Comparison of ENCODE assay signal across 11 mouse cellular contexts in the genomic region with DNA sequence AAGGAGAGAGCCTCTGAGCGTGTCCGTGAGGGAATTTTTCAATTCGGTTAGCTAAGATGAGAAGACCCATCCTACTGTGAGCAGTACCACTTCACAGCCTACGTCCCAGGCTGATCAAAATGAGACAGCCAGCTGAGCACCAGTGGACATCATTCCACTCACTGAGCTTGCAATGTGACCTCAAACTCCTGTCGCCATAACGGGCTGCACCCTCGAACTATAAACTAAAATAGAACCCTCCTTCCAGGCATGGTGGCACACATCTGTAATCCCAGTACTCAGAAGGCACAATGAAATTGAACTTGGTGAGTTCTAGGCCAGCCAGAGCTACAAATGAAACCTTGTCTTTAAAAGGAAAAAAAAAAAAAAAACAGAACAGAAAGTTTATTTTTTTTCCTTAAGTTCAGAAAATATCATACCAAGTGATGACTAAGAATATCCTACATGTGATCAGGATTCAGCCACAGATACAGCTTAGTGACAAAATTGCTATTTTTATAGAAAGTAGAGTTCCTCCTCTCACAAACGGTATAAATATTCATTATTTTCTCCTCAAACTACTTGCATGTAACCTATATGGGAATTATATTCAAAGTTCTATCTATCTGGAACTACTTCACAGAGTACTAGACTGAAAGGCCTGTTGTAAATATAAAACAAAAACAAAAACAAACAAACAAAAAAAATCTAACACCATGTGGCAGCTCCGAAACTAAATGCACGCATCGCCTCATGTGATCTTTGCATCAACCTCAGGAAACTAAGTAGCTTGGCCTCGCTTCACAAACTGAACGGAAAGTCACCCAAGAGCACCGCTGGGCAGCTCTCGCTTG. TPM values are rescaled to one million over a fixed set of nuclear protein-coding genes. Genes with fewer than 3 reads are reported as not detected.
A peak's percentile ranks its signal among the peaks of the same experiment; 100 is the strongest.
DNase-seq lines count a peak whose midpoint lies in the region; ATAC-seq and TF ChIP-seq lines count a peak whose summit lies in the region.
"Had no signal": no experiment of that assay in that cellular context is flagged by ENCODE, and none has a peak within 500 bp of the region (broad histone marks: within the 10 kb centered on the region; RNA-seq: fewer than 3 reads in every experiment).

No protein-coding gene starts in this region.

- 86% methylated on average over 15 of the region's 15 CpGs for WGBS in thymus, adult 2 months

- ATAC-seq in CD4-positive, CD25-positive, alpha-beta regulatory T cell, adult 4 months: no peak

- H3K4me3 ChIP-seq in gastrocnemius, adult 2 months: peak overlapping the region; percentile 28
- H3K4me3 ChIP-seq in thymus, adult 2 months (ENCODE audit: control insufficient read depth, insufficient read depth, low read length): no peak overlapping the region
- H3K4me3 ChIP-seq: hindbrain, embryonic 10.5 days; liver, embryonic 13.5 days; midbrain, embryonic 10.5 days had no signal

- H3K36me3 ChIP-seq in thymus, adult 2 months (ENCODE audit: control insufficient read depth, insufficient read depth, low read length): no peaks in the 10 kb centered on the region
- H3K36me3 ChIP-seq: hindbrain, embryonic 10.5 days; liver, embryonic 13.5 days; midbrain, embryonic 10.5 days had no signal

- H3K4me1 ChIP-seq in thymus, adult 2 months (replicated peaks; ENCODE audit: control insufficient read depth, insufficient read depth, low read length): peaks cover 33% of the 10 kb centered on the region
- H3K4me1 ChIP-seq: midbrain, embryonic 10.5 days had no signal

- no peak for TF ChIP-seq CTCF in gastrocnemius, adult 2 months (IDR thresholded peaks at IDR 0.05)
- TF ChIP-seq CTCF in thymus, adult 2 months (IDR thresholded peaks at IDR 0.05; ENCODE audit: borderline replicate concordance, control insufficient read depth, extremely low read depth, insufficient read depth, low read length, poor library complexity): no peak

- no peaks in the 10 kb centered on the region for H3K27me3 ChIP-seq in thymus, adult 2 months (ENCODE audit: control insufficient read depth, insufficient read depth, low read length)
- H3K27me3 ChIP-seq: liver, embryonic 13.5 days had no signal

- intact Hi-C loops in gastrocnemius, adult 2 months (cut with DNase I): no loop called here
- intact Hi-C loops in gastrocnemius, postnatal 36 days (cut with DNase I): no loop called here

- TF ChIP-seq POLR2A in thymus, adult 2 months (IDR thresholded peaks at IDR 0.05; ENCODE audit: control insufficient read depth, extremely low read depth, insufficient read depth, low read length, poor library complexity): no peak

- no peak for DNase-seq in gastrocnemius, adult 2 months
- no peak for DNase-seq in gastrocnemius, postnatal 36 days
- peak; percentile 8 for DNase-seq in kidney, postnatal 10 days
- DNase-seq in kidney, adult 18-20 months: no peak
- DNase-seq in thymus, adult 2 months: no peak
- no peak for DNase-seq in thymus, postnatal 4 days
- DNase-seq in urinary bladder, adult 18-20 months (ENCODE audit: low spot score in 2 of 2): no peak
- DNase-seq: liver, embryonic 13.5 days had no signal

- H3K27ac ChIP-seq in gastrocnemius, adult 2 months: peak overlapping the region; percentile 74
- H3K27ac ChIP-seq in thymus, adult 2 months (ENCODE audit: control insufficient read depth, insufficient read depth, low read length): peak overlapping the region; percentile 20; the same call in 1 of the 2 replicates
- H3K27ac ChIP-seq: hindbrain, embryonic 10.5 days; liver, embryonic 13.5 days; midbrain, embryonic 10.5 days had no signal

RNA-seq across cellular contexts. Expression of gene Iqgap1, which starts 50.9 kb away (rescaled TPM):
- total RNA-seq in gastrocnemius, adult 2 months (2021): 10 to 100 TPM; 14.8 to 16.0 TPM
- 10 to 100 TPM; 15.7 to 17.2 TPM for total RNA-seq in gastrocnemius, postnatal 36 days (2021)
- 112 and 119 TPM in 2 replicates for polyA plus RNA-seq in thymus, adult 2 months (2012; rRNA removed)
- 100 to 1,000 TPM; 187 to 284 TPM for polyA plus RNA-seq in CD4-positive, CD25-positive, alpha-beta regulatory T cell, adult 4 months (2017; shearing (Covaris generic))
